Mouse (Mus musculus) neural tube, embryonic 11.5 days (tissue): ENCODE measurements around the gene Psmd5. TPM values are rescaled to one million over a fixed set of nuclear protein-coding genes. Genes with fewer than 3 reads are reported as not detected.
A peak's percentile ranks its signal among the peaks of the same experiment; 100 is the strongest.

Experiments
- ATAC-seq: fragments of 200-750 bp; cut with Nextera tagmentation; 2 replicates; pipeline ENCODE4 v1.8.0; 2017; ENCODE audit warnings: moderate number of reproducible peaks, mild to moderate bottlenecking, moderate TSS enrichment, moderate library complexity; ENCODE audit not compliant: insufficient read depth, low FRiP score, low TSS enrichment
- DNase-seq: peaks from one replicate; pipeline ENCODE4 v3.0.0-alpha.2; 2015; ENCODE audit warnings: low spot score
- H3K27ac ChIP-seq: fragments of 300-500 bp; sonication (generic); 2 replicates; pipeline ENCODE4 v1.5.1; 2014; ENCODE audit warnings: low read depth, mild to moderate bottlenecking, low read length
- H3K27me3 ChIP-seq: fragments of 300-500 bp; sonication (generic); 2 replicates; pipeline ENCODE4 v1.6.1; 2014; ENCODE audit warnings: mild to moderate bottlenecking, low read length, mixed read lengths; ENCODE audit not compliant: control insufficient read depth, insufficient read depth
- H3K36me3 ChIP-seq: fragments of 300-500 bp; sonication (generic); 2 replicates; pipeline ENCODE4 v1.6.1; 2014; ENCODE audit warnings: mild to moderate bottlenecking, low read length, moderate library complexity, mixed read lengths; ENCODE audit not compliant: control insufficient read depth, insufficient read depth
- H3K4me1 ChIP-seq: fragments of 300-500 bp; sonication (generic); 2 replicates; pipeline ENCODE4 v1.6.1; 2014; ENCODE audit warnings: low read length, mixed read lengths; ENCODE audit not compliant: control insufficient read depth, insufficient read depth
- H3K4me2 ChIP-seq: fragments of 300-500 bp; sonication (generic); 2 replicates; pipeline ENCODE4 v1.6.1; 2014; ENCODE audit warnings: low read depth, mild to moderate bottlenecking, moderate library complexity
- H3K4me3 ChIP-seq: fragments of 300-500 bp; sonication (generic); 2 replicates; pipeline ENCODE4 v1.5.1; 2014; ENCODE audit warnings: low read depth, low read length
- H3K9ac ChIP-seq: fragments of 300-500 bp; sonication (generic); 2 replicates; pipeline ENCODE4 v1.6.1; 2014; ENCODE audit warnings: mild to moderate bottlenecking, low read length
- H3K9me3 ChIP-seq: fragments of 300-500 bp; sonication (generic); 2 replicates; pipeline ENCODE4 v1.6.1; 2016; ENCODE audit warnings: low read length; ENCODE audit not compliant: control insufficient read depth
- WGBS: fragments of 180-500 bp; shearing (Covaris S2); extraction: QIAGEN DNeasy Blood & Tissue Kit; methylation state at CpG from one replicate; pipeline ENCODE4 v1.1.7; 2014; 5-methylcytosine and 5-hydroxymethylcytosine counted together
- polyA plus RNA-seq: library from polyadenylated mRNA; unstranded; fragments of >200 nt; fragmentation: Nextera tagmentation; extraction: Ambion mirVana; gene quantifications from 2 replicates; pipeline ENCODE4 v1.2.1, GENCODE M21; 2014

Psmd5 gene
- polyA plus RNA-seq, 1 experiment from 2014 or later = 130 TPM

DNA sequence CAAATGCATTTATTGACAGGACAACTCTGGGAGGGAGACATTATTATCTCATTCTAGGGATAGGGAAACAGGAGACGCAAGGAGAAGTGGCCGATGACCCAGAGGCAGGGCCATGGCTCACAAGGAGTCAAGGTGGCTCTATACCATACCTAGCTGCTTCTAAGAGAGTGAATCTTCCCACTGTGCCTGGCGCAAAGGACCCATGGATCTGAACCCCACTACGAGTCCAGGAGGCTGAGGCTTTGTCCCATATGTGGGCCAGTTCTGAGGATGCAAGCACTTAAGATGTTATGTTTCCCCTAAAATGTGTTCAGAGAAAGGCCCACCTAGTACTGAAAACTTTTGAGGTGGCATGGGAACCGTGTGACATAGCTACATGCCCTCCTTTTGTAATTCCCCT is 37.1 kb upstream of the Psmd5 start:
- Histone ChIP-seq H3K4me3 (no peak overlapping the region), H3K36me3 (no peaks in the 10 kb centered on the region), H3K9me3 (no peaks in the 10 kb centered on the region), H3K4me2 (no peak overlapping the region), H3K9ac (no peak overlapping the region), H3K27ac (no peak overlapping the region), H3K4me1 (peaks cover 6% of the 10 kb centered on the region; the same call in 1 of the 2 replicates), H3K27me3 (peaks cover 38% of the 10 kb centered on the region)
- 73% methylated on average over 5 of the region's 5 CpGs for WGBS
- ATAC-seq (no peak), DNase-seq (no peak)

DNA sequence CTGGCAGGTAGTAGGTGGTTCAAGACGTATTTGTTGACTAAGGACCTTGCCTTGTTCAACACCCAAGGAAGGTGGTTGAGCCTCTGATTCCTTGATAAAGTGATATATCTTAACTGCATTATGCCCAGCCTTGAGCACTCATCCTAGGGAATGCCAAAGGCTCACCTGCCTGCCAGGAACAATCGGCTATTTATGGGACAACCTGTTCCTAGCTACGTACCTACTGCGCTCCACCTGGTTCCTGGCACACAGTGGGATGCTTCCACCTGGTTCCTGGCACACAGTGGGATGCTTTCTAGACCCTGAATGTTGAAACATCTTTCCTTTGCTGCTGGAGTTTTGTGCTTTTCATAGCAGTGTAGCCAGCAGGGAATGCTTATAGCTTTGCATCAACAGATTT is 35.0 kb upstream of the Psmd5 start:
- no peak overlapping the region for H3K27ac ChIP-seq
- H3K4me1 ChIP-seq = peaks cover 6% of the 10 kb centered on the region; the same call in 1 of the 2 replicates
- H3K36me3 ChIP-seq = no peaks in the 10 kb centered on the region
- no peaks in the 10 kb centered on the region for H3K9me3 ChIP-seq
- WGBS = 85% methylated on average over 4 of the region's 4 CpGs
- DNase-seq (no peak), ATAC-seq (no peak)
- no peak overlapping the region for H3K9ac ChIP-seq
- H3K27me3 ChIP-seq = peaks cover 35% of the 10 kb centered on the region
- H3K4me2 ChIP-seq = no peak overlapping the region
- no peak overlapping the region for H3K4me3 ChIP-seq

DNA sequence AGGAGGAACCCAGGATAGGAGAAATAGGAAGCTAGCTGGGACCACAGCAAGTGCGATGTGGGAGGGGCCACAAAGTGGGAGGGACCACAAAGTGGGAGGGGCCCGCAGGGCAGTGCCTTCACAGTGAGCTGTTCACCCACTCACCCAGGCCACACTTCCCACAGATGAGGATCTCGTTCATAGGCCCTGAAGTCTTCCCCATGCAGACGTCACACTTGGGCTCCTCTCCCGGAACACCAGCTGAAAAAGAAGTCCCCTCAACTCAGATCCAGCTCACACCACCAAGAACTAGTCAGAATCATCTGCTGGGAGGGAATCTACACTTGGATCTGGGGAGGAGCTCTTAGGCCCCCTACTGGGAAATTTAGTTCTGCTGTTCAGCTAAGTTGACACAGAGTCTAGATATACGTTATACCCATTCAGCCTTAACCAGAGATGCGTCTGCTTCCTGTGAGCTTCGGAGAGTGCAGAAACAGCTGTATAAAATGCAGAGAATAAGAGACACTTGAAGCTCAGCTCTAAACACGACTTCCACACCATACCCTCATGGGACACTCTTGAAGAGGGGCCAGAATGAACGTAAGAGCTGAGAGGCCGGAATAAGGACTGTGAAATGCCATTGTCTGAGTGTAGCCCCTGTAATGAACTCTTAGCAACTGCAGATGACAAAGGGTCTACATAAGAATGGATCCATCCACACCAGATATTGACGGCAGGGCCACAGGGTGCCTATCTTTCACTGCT is 32.3 kb upstream of the Psmd5 start:
- peaks cover 9% of the 10 kb centered on the region for H3K27me3 ChIP-seq
- no peaks in the 10 kb centered on the region for H3K9me3 ChIP-seq
- H3K27ac ChIP-seq = no peak overlapping the region
- DNase-seq (peak; percentile 15), ATAC-seq (no peak)
- no peaks in the 10 kb centered on the region for H3K36me3 ChIP-seq
- no peak overlapping the region for H3K4me3 ChIP-seq
- 45% methylated on average over 12 of the region's 12 CpGs for WGBS
- H3K9ac ChIP-seq = no peak overlapping the region
- no peak overlapping the region for H3K4me2 ChIP-seq
- H3K4me1 ChIP-seq = no peaks in the 10 kb centered on the region

DNA sequence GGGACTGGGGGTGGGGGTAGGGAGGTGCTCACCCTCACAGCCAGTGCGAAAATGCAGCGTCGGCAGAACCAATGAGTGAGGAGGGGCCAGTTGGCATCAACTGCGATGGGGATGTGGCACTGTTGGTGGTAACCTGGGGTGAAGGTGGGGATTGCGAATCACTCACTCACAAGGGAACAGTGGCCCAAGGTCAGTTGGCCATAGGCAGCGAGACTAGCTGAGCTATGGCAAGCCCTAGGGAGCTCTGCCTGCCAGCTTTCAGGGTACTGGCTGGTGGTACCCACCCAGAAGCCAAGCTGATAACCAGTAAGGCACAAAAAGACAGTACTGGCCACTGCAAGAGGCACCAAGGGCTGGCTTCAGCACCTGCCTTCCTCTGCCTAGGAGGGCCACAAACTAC is 31.7 kb upstream of the Psmd5 start:
- Histone ChIP-seq H3K9ac (no peak overlapping the region), H3K9me3 (no peaks in the 10 kb centered on the region), H3K4me3 (no peak overlapping the region), H3K4me2 (no peak overlapping the region), H3K27me3 (peaks cover 5% of the 10 kb centered on the region; the same call in 1 of the 2 replicates), H3K27ac (no peak overlapping the region), H3K36me3 (no peaks in the 10 kb centered on the region), H3K4me1 (no peaks in the 10 kb centered on the region)
- WGBS = 62% methylated on average over 6 of the region's 6 CpGs
- DNase-seq = no peak
- ATAC-seq = no peak

DNA sequence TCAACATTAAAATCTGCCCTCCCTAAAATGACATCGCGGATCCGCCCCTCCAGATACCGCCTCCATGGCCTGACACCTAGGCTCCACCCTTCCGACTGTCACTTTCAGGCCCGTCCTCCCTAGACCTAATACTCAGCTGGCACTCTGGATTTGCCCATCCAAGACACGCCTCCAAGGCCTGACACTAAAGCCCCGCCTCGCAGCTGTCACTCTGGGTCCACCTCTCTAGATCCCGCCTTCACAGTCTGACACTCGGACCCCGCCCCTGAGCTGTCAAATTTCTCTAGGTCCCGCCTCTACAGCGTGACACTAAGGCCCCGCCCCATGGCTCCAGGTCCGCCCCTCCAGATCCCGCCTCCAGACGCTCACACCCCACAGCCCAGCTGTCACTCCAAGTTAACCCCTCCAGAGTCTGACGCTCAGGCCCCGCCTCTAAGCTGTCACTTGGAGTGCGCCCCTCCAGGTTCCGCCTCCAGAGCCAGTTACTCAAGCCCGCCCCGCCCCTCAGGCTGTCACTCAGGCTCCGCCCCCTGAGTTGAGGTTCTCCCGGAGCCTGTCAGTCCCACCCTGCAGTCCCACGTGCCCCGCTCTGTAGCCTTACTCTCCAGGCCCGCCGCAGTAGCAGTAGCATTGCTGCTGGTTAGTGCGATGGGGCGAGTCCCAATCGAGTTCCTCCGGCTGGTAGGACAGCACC is 30.2 kb upstream of the Psmd5 start:
- no peak overlapping the region; the same call in 1 of the 2 replicates for H3K9ac ChIP-seq
- no peak overlapping the region for H3K27ac ChIP-seq
- WGBS = 0% methylated on average over 34 of the region's 34 CpGs

DNA sequence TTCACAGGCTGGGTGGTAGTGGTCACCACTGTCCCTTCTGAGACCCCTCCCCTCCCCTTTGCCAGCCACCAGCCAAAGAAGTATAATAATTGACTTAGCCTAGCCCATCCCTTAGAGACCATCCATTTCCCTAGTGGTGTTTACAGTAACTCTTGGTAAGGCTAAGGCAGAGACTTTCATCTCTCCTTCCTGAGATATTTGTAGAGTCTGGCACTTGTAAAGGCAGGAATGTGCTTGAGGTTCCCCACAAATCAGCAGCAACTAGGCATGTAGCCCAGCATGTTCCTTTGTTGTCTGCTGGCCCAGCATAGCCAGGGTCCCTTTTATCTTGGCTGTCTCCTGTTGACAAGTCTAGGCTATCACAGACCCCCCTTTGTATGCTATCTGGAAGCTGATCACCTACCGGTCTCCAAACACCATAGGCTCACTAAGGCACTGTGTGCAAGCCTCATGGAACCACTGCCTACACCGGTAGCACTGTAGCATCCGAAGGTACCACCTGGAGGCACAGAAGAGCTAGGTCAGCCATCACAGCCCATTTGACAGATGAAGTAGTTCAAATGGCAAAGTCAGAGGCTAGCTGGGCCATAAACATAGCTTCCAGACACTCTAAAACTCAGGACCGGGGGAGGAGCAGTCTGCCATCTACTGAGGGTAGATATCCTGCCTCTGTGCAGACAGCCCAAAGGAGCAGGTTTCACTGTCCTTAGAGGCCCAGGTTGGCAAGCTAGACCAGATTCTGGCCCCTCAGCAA is 29.1 kb upstream of the Psmd5 start:
- WGBS = 67% methylated on average over 4 of the region's 4 CpGs
- DNase-seq = no peak
- ATAC-seq = no peak
- H3K36me3 ChIP-seq = no peaks in the 10 kb centered on the region
- H3K4me1 ChIP-seq = no peaks in the 10 kb centered on the region
- H3K9ac ChIP-seq = no peak overlapping the region
- no peaks in the 10 kb centered on the region for H3K9me3 ChIP-seq
- H3K27me3 ChIP-seq = no peaks in the 10 kb centered on the region
- no peak overlapping the region for H3K27ac ChIP-seq
- H3K4me2 ChIP-seq = no peak overlapping the region
- H3K4me3 ChIP-seq = no peak overlapping the region

More for the DNA sequence above, 30.2 kb upstream of the Psmd5 start:
- Histone ChIP-seq H3K4me1 (no peaks in the 10 kb centered on the region), H3K27me3 (no peaks in the 10 kb centered on the region), H3K4me3 (peak overlapping the region; percentile 7), H3K36me3 (no peaks in the 10 kb centered on the region), H3K9me3 (no peaks in the 10 kb centered on the region), H3K4me2 (peak overlapping the region; percentile 46)
- DNase-seq (peak; percentile 99), ATAC-seq (peak; percentile 97)

DNA sequence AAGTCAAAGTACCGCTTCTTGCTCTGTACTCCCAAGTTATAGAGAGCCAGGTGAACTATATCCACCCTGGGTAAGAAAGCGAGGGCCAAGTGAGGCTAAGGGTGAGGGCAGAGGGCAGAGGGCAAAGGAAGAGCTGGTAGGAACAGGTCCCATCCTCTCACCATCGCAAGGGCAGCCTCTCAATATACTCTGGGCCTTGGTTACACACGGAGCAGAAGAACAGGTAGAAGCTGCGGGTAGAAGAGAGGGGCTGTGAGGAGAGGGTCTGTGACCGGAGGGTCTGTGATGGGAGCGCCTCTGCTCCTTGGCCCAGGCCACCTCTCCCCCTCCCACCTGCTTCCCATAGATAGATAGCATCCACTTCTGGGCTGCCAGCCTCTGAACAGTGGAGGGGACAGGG is 28.4 kb upstream of the Psmd5 start:
- Histone ChIP-seq H3K9me3 (no peaks in the 10 kb centered on the region), H3K4me3 (no peak overlapping the region)

DNA sequence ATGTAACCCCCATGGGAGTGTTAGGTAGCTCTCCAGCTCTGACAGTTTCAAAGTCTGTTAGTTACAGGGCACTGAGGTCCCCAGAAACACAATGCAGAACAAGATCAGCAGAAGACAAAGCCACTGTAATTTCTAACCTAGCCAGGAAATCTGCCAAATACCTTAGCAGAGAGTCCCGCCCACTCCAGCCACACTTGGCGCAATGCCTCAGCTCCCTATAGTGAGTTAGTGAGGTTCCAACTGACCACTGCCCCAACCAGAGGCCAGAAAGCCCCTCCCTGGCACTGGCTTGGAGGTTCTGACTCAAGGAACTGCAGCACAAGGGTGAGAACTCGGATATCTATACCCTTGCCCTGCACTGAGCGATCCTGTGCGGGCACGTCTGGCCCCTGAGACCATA is 28.0 kb upstream of the Psmd5 start:
- Histone ChIP-seq H3K4me2 (no peak overlapping the region), H3K36me3 (no peaks in the 10 kb centered on the region), H3K9ac (no peak overlapping the region), H3K9me3 (no peaks in the 10 kb centered on the region), H3K4me1 (no peaks in the 10 kb centered on the region), H3K4me3 (no peak overlapping the region), H3K27me3 (no peaks in the 10 kb centered on the region), H3K27ac (no peak overlapping the region)
- DNase-seq = no peak
- ATAC-seq = no peak
- WGBS = 90% methylated on average over 6 of the region's 6 CpGs

More for the DNA sequence above, 28.4 kb upstream of the Psmd5 start:
- 85% methylated on average over 7 of the region's 7 CpGs for WGBS
- Histone ChIP-seq H3K27me3 (no peaks in the 10 kb centered on the region), H3K4me1 (no peaks in the 10 kb centered on the region), H3K27ac (no peak overlapping the region), H3K9ac (no peak overlapping the region), H3K4me2 (no peak overlapping the region), H3K36me3 (no peaks in the 10 kb centered on the region)
- no peak for DNase-seq
- ATAC-seq = no peak
